Mouse (Mus musculus): ENCODE measurements at regions not wholly inside any gene's neighbourhood (a gene's known extent, or its start where the extent isn't known, plus 50 kb on each side); places are given as distances from the start of the nearest gene placed in this dataset.

DNA sequence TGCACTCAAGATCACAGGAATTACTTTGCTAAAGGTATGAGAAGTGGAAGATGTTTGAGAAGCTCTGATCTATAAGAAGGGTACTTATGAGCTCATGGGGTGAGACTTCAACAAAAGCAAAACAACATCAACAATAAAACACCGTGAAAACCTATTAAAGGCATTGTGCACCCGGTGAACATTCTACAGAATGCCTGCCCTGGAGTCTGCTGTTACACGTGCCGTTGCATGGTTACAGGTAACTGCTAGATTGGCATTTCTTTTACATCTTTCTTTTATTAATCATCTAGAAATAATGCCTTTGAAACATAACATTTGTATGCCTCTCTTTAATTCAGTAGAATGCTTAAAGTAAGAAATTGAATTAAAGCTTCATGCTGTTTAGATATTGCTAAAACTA is 661.0 kb downstream of the Pcdh18 start:
- no peak for DNase-seq (ENCODE audit: low spot score)

DNA sequence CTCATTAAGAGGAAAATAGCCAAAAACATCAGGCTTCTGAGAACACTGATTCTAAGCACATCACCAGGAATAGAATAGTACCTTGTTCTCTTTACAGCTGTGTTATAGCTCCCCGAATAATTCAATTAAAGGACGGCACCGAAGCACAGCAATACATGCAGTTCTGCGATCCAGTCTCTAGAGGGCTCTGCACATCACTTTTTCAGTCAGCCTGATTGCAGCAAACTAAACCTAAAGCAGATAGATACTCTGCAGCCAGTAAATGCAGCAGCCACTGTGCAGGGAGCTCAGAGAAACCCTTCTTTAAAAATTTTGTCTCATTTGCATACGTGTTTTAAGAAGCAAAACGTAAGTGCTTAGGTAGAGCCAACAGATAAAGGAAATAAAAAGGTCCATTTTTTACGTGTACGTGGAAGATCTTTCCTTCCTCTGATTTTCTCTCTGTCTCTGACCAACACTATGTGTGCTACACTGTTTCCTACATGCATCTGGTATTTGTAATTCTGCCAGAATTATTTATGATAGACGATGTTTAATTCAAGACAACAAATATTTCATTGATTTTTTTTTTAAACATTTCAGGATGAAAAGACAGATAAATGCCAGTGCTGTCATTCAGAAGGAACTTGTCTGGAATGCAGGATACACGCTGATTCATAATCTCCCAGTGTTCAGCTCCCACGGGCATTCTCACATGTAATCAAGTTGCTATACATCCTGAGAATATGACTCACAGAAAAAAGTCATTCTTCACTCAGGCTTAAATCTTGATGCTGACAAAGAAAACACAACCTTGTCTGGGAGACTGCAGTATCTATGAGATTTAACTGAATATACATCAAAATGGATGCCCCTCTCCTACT is 663.1 kb downstream of the Pcdh18 start:
- peak; percentile 5 for DNase-seq (ENCODE audit: low spot score)

- DNase-seq (ENCODE audit: low spot score) = no peak
These were observed 688.3 kb downstream of the Pcdh18 start for GRCm38 (mm10) chr3:49068801-49069200.

- no peak for DNase-seq (ENCODE audit: low spot score)
These were observed 695.0 kb downstream of the Pcdh18 start for GRCm38 (mm10) chr3:49062081-49062480.

DNA sequence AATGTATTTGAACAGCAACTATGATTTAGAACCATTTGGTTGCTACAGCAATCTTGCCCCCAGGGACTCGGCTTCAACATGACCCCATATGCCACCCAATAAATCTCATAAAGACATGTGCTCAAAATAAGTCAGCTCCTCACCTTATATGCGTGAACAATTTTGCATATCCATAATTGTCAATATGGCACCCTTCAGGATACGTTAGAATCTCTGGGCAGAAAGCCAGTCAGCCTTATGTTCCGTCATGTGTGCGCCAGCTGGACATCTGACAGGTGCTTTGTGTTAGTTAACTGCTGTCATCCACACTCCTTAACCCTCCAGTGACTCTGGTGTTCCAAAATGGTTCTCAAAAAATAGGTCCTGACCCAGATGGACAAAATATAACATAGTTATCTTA is 724.1 kb downstream of the Pcdh18 start:
- DNase-seq (ENCODE audit: low spot score) = no peak

DNA sequence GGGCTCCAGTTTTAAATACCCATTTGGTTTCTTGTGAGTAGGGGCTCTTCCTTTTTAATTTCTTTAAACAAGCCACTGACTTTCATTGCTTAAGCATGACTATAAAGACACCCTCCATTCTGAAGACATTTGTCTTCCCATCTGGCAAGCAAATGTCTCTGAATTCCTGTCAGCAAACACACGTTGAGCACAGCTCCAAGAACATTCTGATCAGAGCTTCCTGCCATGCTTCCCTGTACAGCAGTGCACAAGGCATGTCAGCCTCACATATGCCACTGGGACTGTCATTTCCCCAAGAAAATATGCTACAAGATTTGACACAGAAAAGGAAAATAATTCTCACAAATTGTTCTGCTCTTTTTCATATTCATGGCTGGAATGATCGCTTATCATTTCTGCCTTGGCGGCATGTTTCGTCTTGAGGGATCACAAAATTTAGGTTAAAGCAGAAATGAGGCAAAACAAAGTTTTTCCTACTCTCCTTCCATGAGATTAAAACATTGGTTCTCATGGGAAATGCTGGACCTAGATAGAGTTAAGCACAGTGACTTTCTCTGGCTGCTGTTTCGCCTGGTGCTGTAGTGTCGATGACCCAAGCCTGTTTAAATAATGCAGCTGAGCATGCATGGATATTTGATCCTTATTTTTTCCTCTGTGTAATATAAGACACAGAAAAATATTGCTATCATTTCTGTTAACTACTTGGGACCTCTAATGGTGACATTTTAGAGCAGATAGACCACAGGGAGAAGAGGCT is 747.7 kb downstream of the Pcdh18 start:
- no peak for DNase-seq (ENCODE audit: low spot score)
